8 mouse cellular contexts compared by ENCODE assay signal in the genomic region with DNA sequence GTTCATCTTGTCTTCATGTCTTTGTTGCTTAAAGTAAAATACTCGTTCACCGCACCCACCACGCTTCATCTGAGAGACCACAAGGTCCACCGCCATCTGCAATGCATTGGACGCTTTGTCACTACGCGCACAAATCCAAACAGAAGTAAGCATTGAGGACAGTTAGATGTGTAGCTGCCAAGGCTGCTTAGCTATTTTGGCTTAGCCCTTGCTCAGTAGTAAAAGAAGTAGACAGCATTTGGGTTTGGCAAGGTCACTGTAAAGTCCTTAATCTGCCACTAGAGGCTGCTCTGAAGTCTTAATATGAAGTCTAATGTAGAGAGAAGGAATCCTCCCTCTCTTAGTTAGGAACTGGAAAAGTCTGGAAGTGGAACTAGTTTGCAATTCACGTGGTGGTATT. TPM values are rescaled to one million over a fixed set of nuclear protein-coding genes. Genes with fewer than 3 reads are reported as not detected.
DNase-seq lines count a peak whose midpoint lies in the region; ATAC-seq and TF ChIP-seq lines count a peak whose summit lies in the region.

No protein-coding gene starts in this region.

- peak overlapping the region; percentile 47 for H3K4me2 ChIP-seq in hindbrain, embryonic 13.5 days
- H3K4me2 ChIP-seq in liver, postnatal 0 days (ENCODE audit: low read depth, low read length), result 0 out of 2 replicates have a peak overlapping the region, but pooled peaks have one; percentile 18

- 0 out of 2 replicates have a peak, but pooled peaks cover 5% of the 10 kb centered on the region for H3K4me1 ChIP-seq in forebrain, embryonic 10.5 days
- no peaks in the 10 kb centered on the region for H3K4me1 ChIP-seq in hindbrain, embryonic 13.5 days (replicated peaks)
- H3K4me1 ChIP-seq in liver, postnatal 0 days (ENCODE audit: insufficient read depth), result no peaks in the 10 kb centered on the region
- no peaks in the 10 kb centered on the region for H3K4me1 ChIP-seq in thymus, adult 2 months (replicated peaks; ENCODE audit: control insufficient read depth, insufficient read depth, low read length)

- no peaks in the 10 kb centered on the region for H3K27me3 ChIP-seq in forebrain, embryonic 10.5 days (ENCODE audit: poor library complexity, severe bottlenecking)
- no peaks in the 10 kb centered on the region for H3K27me3 ChIP-seq in hindbrain, embryonic 13.5 days
- no peaks in the 10 kb centered on the region for H3K27me3 ChIP-seq in liver, postnatal 0 days (ENCODE audit: insufficient read depth, low read length)
- H3K27me3 ChIP-seq in thymus, adult 2 months (ENCODE audit: control insufficient read depth, insufficient read depth, low read length), result no peaks in the 10 kb centered on the region

- no peaks in the 10 kb centered on the region for H3K36me3 ChIP-seq in forebrain, embryonic 10.5 days (replicated peaks)
- no peaks in the 10 kb centered on the region for H3K36me3 ChIP-seq in hindbrain, embryonic 13.5 days
- H3K36me3 ChIP-seq in liver, postnatal 0 days (replicated peaks; ENCODE audit: insufficient read depth, low read length), result no peaks in the 10 kb centered on the region
- no peaks in the 10 kb centered on the region for H3K36me3 ChIP-seq in thymus, adult 2 months (ENCODE audit: control insufficient read depth, insufficient read depth, low read length)

- TF ChIP-seq CTCF in left cerebral cortex, adult 2 months (IDR thresholded peaks at IDR 0.05), result peak; percentile 52
- peak; percentile 40 for TF ChIP-seq CTCF in liver, postnatal 0 days (IDR thresholded peaks at IDR 0.05; ENCODE audit: low read depth)
- TF ChIP-seq CTCF in thymus, adult 2 months (IDR thresholded peaks at IDR 0.05; ENCODE audit: borderline replicate concordance, control insufficient read depth, extremely low read depth, insufficient read depth, low read length, poor library complexity), result no peak

- H3K9ac ChIP-seq in hindbrain, embryonic 13.5 days, result no peak overlapping the region
- H3K9ac ChIP-seq in liver, postnatal 0 days (replicated peaks), result no peak overlapping the region

- 69% methylated on average over 8 of the region's 8 CpGs for WGBS in forebrain, embryonic 10.5 days
- WGBS in hindbrain, embryonic 13.5 days, result 66% methylated on average over 8 of the region's 8 CpGs
- WGBS in liver, postnatal 0 days (ENCODE audit: insufficient replicate concordance), result 65% methylated on average over 8 of the region's 8 CpGs
- WGBS in thymus, adult 2 months, result 66% methylated on average over 8 of the region's 8 CpGs

- no peak for ATAC-seq in hindbrain, embryonic 13.5 days (ENCODE audit: low FRiP score)
- ATAC-seq in liver, postnatal 0 days, result no peak

- intact Hi-C loops in left cerebral cortex, adult 2 months (cut with DNase I), result no loop called here
- intact Hi-C loops in left cerebral cortex, postnatal 4 days (cut with DNase I), result no loop called here
- intact Hi-C loops in left cerebral cortex, postnatal 10 days (cut with DNase I), result no loop called here

- H3K9me3 ChIP-seq in forebrain, embryonic 10.5 days, result no peaks in the 10 kb centered on the region
- no peaks in the 10 kb centered on the region for H3K9me3 ChIP-seq in hindbrain, embryonic 13.5 days
- no peaks in the 10 kb centered on the region for H3K9me3 ChIP-seq in liver, postnatal 0 days (ENCODE audit: low read length)

- TF ChIP-seq POLR2A in thymus, adult 2 months (IDR thresholded peaks at IDR 0.05; ENCODE audit: control insufficient read depth, extremely low read depth, insufficient read depth, low read length, poor library complexity), result no peak

- DNase-seq in left cerebral cortex, adult 2 months (ENCODE audit: extremely low spot score in 1 of 2, low spot score in 2 of 2), result no peak
- no peak for DNase-seq in left cerebral cortex, postnatal 4 days
- DNase-seq in forebrain, embryonic 10.5 days (ENCODE audit: extremely low spot score, low spot score), result no peak
- no peak for DNase-seq in liver, postnatal 0 days
- DNase-seq in thymus, adult 2 months, result no peak
- no peak for DNase-seq in thymus, postnatal 10 days (ENCODE audit: low spot score in 2 of 2)
- no peak for DNase-seq in left cerebral cortex, postnatal 10 days (ENCODE audit: extremely low spot score in 1 of 2, low spot score in 2 of 2)

- no peak overlapping the region for H3K27ac ChIP-seq in left cerebral cortex, adult 2 months
- H3K27ac ChIP-seq in forebrain, embryonic 10.5 days, result no peak overlapping the region
- no peak overlapping the region for H3K27ac ChIP-seq in hindbrain, embryonic 13.5 days
- H3K27ac ChIP-seq in liver, postnatal 0 days (ENCODE audit: low read depth), result no peak overlapping the region
- no peak overlapping the region for H3K27ac ChIP-seq in thymus, adult 2 months (ENCODE audit: control insufficient read depth, insufficient read depth, low read length)

- no peak overlapping the region for H3K4me3 ChIP-seq in left cerebral cortex, adult 2 months
- peak overlapping the region; percentile 43 for H3K4me3 ChIP-seq in forebrain, embryonic 10.5 days
- H3K4me3 ChIP-seq in hindbrain, embryonic 13.5 days, result peak overlapping the region; percentile 33
- H3K4me3 ChIP-seq in liver, postnatal 0 days (ENCODE audit: low read depth, low read length), result no peak overlapping the region; the same call in 1 of the 2 replicates
- no peak overlapping the region for H3K4me3 ChIP-seq in thymus, adult 2 months (ENCODE audit: control insufficient read depth, insufficient read depth, low read length)

- TF ChIP-seq EP300 in liver, postnatal 0 days (IDR thresholded peaks at IDR 0.05; ENCODE audit: low read depth), result no peak

RNA-seq across cellular contexts. Expression of a gene that starts 57.1 kb away (rescaled TPM):
- total RNA-seq in left cerebral cortex, adult 2 months (2021), result not detected
- total RNA-seq in left cerebral cortex, postnatal 4 days (2021), result not detected
- 11.1 and 15.3 TPM in 2 replicates for polyA plus RNA-seq in forebrain, embryonic 10.5 days (2016; fragmentation: Nextera tagmentation; extraction: Ambion mirVana)
- 2.1 and 2.6 TPM in 2 replicates for polyA plus RNA-seq in hindbrain, embryonic 13.5 days (2015; fragmentation: Nextera tagmentation; extraction: Ambion mirVana)
- 0.20 and 0.33 TPM in 2 replicates for polyA plus RNA-seq in liver, postnatal 0 days (2015; fragmentation: Nextera tagmentation; extraction: Ambion mirVana)
- 0.19 and 0.26 TPM in 2 replicates for polyA plus RNA-seq in thymus, adult 2 months (2012; rRNA removed)
- total RNA-seq in left cerebral cortex, postnatal 10 days (2021), result not detected

Comparison
In these comparisons a context has a peak if more than half of its experiments do, and no peak if none do; other contexts are left out.
1. H3K4me3 ChIP-seq: peak in forebrain, embryonic 10.5 days (single experiment) and hindbrain, embryonic 13.5 days (single experiment); none in left cerebral cortex, adult 2 months (single experiment), liver, postnatal 0 days (single experiment) and thymus, adult 2 months (single experiment).